Mouse (Mus musculus) cerebellum, adult 18-20 months (tissue): ENCODE measurements around the gene Ccdc159.

Experiments used
- DNase-seq, 2 experiments: peaks; one replicate each; pipeline ENCODE4 v3.0.0; 2021

The Ccdc159 gene

GRCm38 (mm10) chr9:21927208-21927753 is at the start of gene Ccdc159, which contains the start of gene Tmem205:
Ccdc159 (plus strand) TSS chr9:21927471.
Tmem205 (minus strand) TSS chr9:21927556.
- DNase-seq = peak; percentile 91 to 97

GRCm38 (mm10) chr9:21889229-21889628 is 38.0 kb upstream of the Ccdc159 start:
- no peak for DNase-seq

- peak; percentile 77 for DNase-seq
Measured at GRCm38 (mm10) chr9:21901223-21901820, 25.9 kb upstream of the Ccdc159 start.

GRCm38 (mm10) chr9:21904031-21904430 is 23.2 kb upstream of the Ccdc159 start:
- no peak for DNase-seq

GRCm38 (mm10) chr9:21908216-21908615 is 19.1 kb upstream of the Ccdc159 start:
- no peak for DNase-seq

GRCm38 (mm10) chr9:21909474-21910223 is 17.6 kb upstream of the Ccdc159 start:
- DNase-seq = peak; percentile 28 to 52

GRCm38 (mm10) chr9:21916851-21917492 is 10.3 kb upstream of the Ccdc159 start:
- no peak for DNase-seq

GRCm38 (mm10) chr9:21917493-21918034 is 9.7 kb upstream of the Ccdc159 start:
- peak in 1 of 2 experiments; percentile 45 for DNase-seq

- DNase-seq = peak; percentile 87 to 89
Measured at GRCm38 (mm10) chr9:21918035-21918592, 9.2 kb upstream of the Ccdc159 start, which contains the start of gene Rab3d. Rab3d (minus strand) TSS chr9:21918192.

- no peak for DNase-seq
Measured at GRCm38 (mm10) chr9:21918692-21919384, 8.4 kb upstream of the Ccdc159 start.

- DNase-seq = no peak
Measured at GRCm38 (mm10) chr9:21923036-21923435, 4.2 kb upstream of the Ccdc159 start.

- no peak for DNase-seq
Measured at GRCm38 (mm10) chr9:21923490-21924098, 3.7 kb upstream of the Ccdc159 start.

GRCm38 (mm10) chr9:21924099-21924493 is 3.2 kb upstream of the Ccdc159 start:
- peak; percentile 62 to 70 for DNase-seq

- DNase-seq = no peak
Measured at GRCm38 (mm10) chr9:21925034-21925433, 2.2 kb upstream of the Ccdc159 start.

GRCm38 (mm10) chr9:21925506-21925905 is 1.8 kb upstream of the Ccdc159 start:
- DNase-seq = no peak

GRCm38 (mm10) chr9:21926155-21926554 is 1.1 kb upstream of the Ccdc159 start:
- DNase-seq = peak in 1 of 2 experiments; percentile 19

GRCm38 (mm10) chr9:21926784-21927183 is 487 bp upstream of the Ccdc159 start:
- DNase-seq = peak in 1 of 2 experiments; percentile 38

GRCm38 (mm10) chr9:21929208-21929607 is 1.9 kb downstream of the Ccdc159 start:
- DNase-seq = no peak

GRCm38 (mm10) chr9:21932006-21932405 is 4.7 kb downstream of the Ccdc159 start:
- DNase-seq = no peak

GRCm38 (mm10) chr9:21932445-21933137 is 5.3 kb downstream of the Ccdc159 start:
- no peak for DNase-seq

- no peak for DNase-seq
Measured at GRCm38 (mm10) chr9:21934021-21934420, 6.8 kb downstream of the Ccdc159 start.
